In genomic region chr1:130575962-130576361, GRCm38 (mm10) we compare ENCODE assay signal across 9 mouse cellular contexts. TPM values are rescaled to one million over a fixed set of nuclear protein-coding genes. Genes with fewer than 3 reads are reported as not detected.
DNase-seq lines count a peak whose midpoint lies in the region; ATAC-seq and TF ChIP-seq lines count a peak whose summit lies in the region.
"Had no signal": no experiment of that assay in that cellular context is flagged by ENCODE, and none has a peak within 500 bp of the region (broad histone marks: within the 10 kb centered on the region; RNA-seq: fewer than 3 reads in every experiment).

No protein-coding gene starts in this region.

- no peaks in the 10 kb centered on the region for H3K4me1 ChIP-seq in kidney, adult 2 months (ENCODE audit: control insufficient read depth, insufficient read depth, low read length)
- no peaks in the 10 kb centered on the region for H3K4me1 ChIP-seq in kidney, embryonic 15.5 days
- H3K4me1 ChIP-seq: limb, embryonic 13.5 days had no signal

- POLR2A ChIA-PET in Patski (lab: Charles Lee), result no interaction called here

- H3K9me3 ChIP-seq in kidney, embryonic 15.5 days (replicated peaks), result no peaks in the 10 kb centered on the region
- H3K9me3 ChIP-seq: limb, embryonic 13.5 days had no signal

- no peak overlapping the region for H3K4me3 ChIP-seq in kidney, adult 2 months (ENCODE audit: insufficient read depth, low read depth, low read length)
- no peak overlapping the region for H3K4me3 ChIP-seq in kidney, embryonic 15.5 days (replicated peaks)
- H3K4me3 ChIP-seq: limb, embryonic 13.5 days had no signal

- no peak overlapping the region for H3K27ac ChIP-seq in kidney, adult 2 months (ENCODE audit: insufficient read depth, low read depth, low read length)
- H3K27ac ChIP-seq in kidney, embryonic 15.5 days, result no peak overlapping the region
- H3K27ac ChIP-seq: limb, embryonic 13.5 days had no signal

- TF ChIP-seq CTCF in kidney, adult 2 months (conservative IDR thresholded peaks at IDR 0.05; ENCODE audit: insufficient read depth, insufficient read length, low read depth, low read length), result no peak
- peak; percentile 73 for TF ChIP-seq CTCF in Patski (IDR thresholded peaks at IDR 0.05)

- in situ Hi-C loops in Patski (cut with MboI; ENCODE audit: low pct_unique_long_range_greater_than_20kb), result loop anchor here (10.0 kb wide), 1 partner anchor 209 kb away; no protein-coding TSS in a partner anchor

- peak; percentile 65 for DNase-seq in CD4-positive, CD25-positive, alpha-beta regulatory T cell, adult 2 months (ENCODE audit: low read depth, low spot score)
- peak; percentile 42 for DNase-seq in kidney, adult 2 months
- DNase-seq in Patski (ENCODE audit: low read depth, low spot score), result no peak
- peak; percentile 55 for DNase-seq in gastrocnemius, postnatal 10 days
- peak; percentile 51 for DNase-seq in lung, postnatal 14 days
- DNase-seq in thymus, postnatal 14 days, result peak; percentile 65

- no peak for TF ChIP-seq POLR2A in kidney, adult 2 months (IDR thresholded peaks at IDR 0.05; ENCODE audit: low read depth, low read length)

- no peaks in the 10 kb centered on the region for H3K36me3 ChIP-seq in kidney, adult 2 months (ENCODE audit: control insufficient read depth, insufficient read depth, low read length)
- H3K36me3 ChIP-seq in kidney, embryonic 15.5 days, result no peaks in the 10 kb centered on the region
- H3K36me3 ChIP-seq: limb, embryonic 13.5 days had no signal

- no peak for ATAC-seq in CD4-positive, CD25-positive, alpha-beta regulatory T cell, adult 4 months
- ATAC-seq in kidney, embryonic 15.5 days (replicated peaks; ENCODE audit: low FRiP score), result no peak
- peak; percentile 46 for ATAC-seq in Patski

- H3K9ac ChIP-seq in kidney, embryonic 15.5 days, result no peak overlapping the region
- H3K9ac ChIP-seq: limb, embryonic 13.5 days had no signal

- H3K4me2 ChIP-seq in kidney, embryonic 15.5 days, result no peak overlapping the region
- H3K4me2 ChIP-seq: limb, embryonic 13.5 days had no signal

- H3K27me3 ChIP-seq in kidney, adult 2 months (replicated peaks; ENCODE audit: control insufficient read depth, insufficient read depth, low read length), result no peaks in the 10 kb centered on the region
- no peaks in the 10 kb centered on the region for H3K27me3 ChIP-seq in kidney, embryonic 15.5 days
- H3K27me3 ChIP-seq in Patski, result no peaks in the 10 kb centered on the region
- H3K27me3 ChIP-seq: limb, embryonic 13.5 days had no signal

- CTCF ChIA-PET in Patski (lab: Charles Lee), result no interaction called here

RNA-seq across cellular contexts. Expression of gene Zp3r, which starts 53.5 kb away (rescaled TPM):
- not detected for polyA plus RNA-seq in CD4-positive, CD25-positive, alpha-beta regulatory T cell, adult 4 months (2017; shearing (Covaris generic))
- 0.10 TPM in 1 of 2 replicates, not detected in the other for polyA plus RNA-seq in kidney, adult 2 months (2012; rRNA removed)
- not detected in 2 replicates for polyA plus RNA-seq in kidney, embryonic 15.5 days (2015; fragmentation: Nextera tagmentation; extraction: Ambion mirVana)
- not detected for polyA plus RNA-seq in Patski (2021)
- not detected for total RNA-seq in gastrocnemius, postnatal 10 days (2021)
- polyA plus RNA-seq: limb, embryonic 13.5 days had no signal
